Mouse (Mus musculus): ENCODE results near the gene Cript. TPM values are rescaled to one million over a fixed set of nuclear protein-coding genes. Genes with fewer than 3 reads are reported as not detected.

The Cript gene
- total and polyA plus RNA-seq, 3 experiments = 18.4 to 43.1 (median 34.8) TPM

GRCm38 (mm10) chr17:87044796-87045195 is 19.4 kb downstream of the Cript start:
- no peak overlapping the region for H3K4me3 ChIP-seq (replicated peaks in 1 of 3; ENCODE audit: low read depth in 2 of 3, low read length in 2 of 3, poor library complexity in 1 of 3)
- no peak for DNase-seq (ENCODE audit: extremely low read depth)
- no peaks in the 10 kb centered on the region for H3K9me3 ChIP-seq (replicated peaks; ENCODE audit: low read length)
- peaks cover 1% of the 10 kb centered on the region for H3K27me3 ChIP-seq (replicated peaks)
- H3K4me1 ChIP-seq (ENCODE audit: control insufficient read depth in 1 of 2, insufficient read depth in 2 of 2) = 0 out of 4 replicates have a peak, but pooled peaks cover 0 to 5% of the 10 kb centered on the region in 2 experiments
- no peak for TF ChIP-seq MAX (IDR thresholded peaks at IDR 0.05; ENCODE audit: low read length)
- TF ChIP-seq ELF1 (IDR thresholded peaks at IDR 0.05; ENCODE audit: low read depth, low read length) = no peak
- no peak for TF ChIP-seq SIN3A (IDR thresholded peaks at IDR 0.05; ENCODE audit: low read length)
- no peak for TF ChIP-seq MEF2A (IDR thresholded peaks at IDR 0.05; ENCODE audit: borderline replicate concordance, low read depth, low read length)
- no peak for TF ChIP-seq EP300 (IDR thresholded peaks at IDR 0.05; ENCODE audit: low read length)
- no peak for TF ChIP-seq CHD2 (IDR thresholded peaks at IDR 0.05; ENCODE audit: low read length)
- no peak for TF ChIP-seq JUND (conservative IDR thresholded peaks at IDR 0.05; ENCODE audit: low read depth, low read length)
- no peak for TF ChIP-seq GABPA (IDR thresholded peaks at IDR 0.05; ENCODE audit: insufficient replicate concordance, low read depth, low read length)
- no peak for TF ChIP-seq ZKSCAN1 (IDR thresholded peaks at IDR 0.05; ENCODE audit: borderline replicate concordance, low read depth, low read length)
- TF ChIP-seq USF1 (IDR thresholded peaks at IDR 0.05; ENCODE audit: low read depth, low read length) = no peak
- no peak for TF ChIP-seq ZC3H11A (IDR thresholded peaks at IDR 0.05; ENCODE audit: low read depth, low read length)
- TF ChIP-seq SMC3 (IDR thresholded peaks at IDR 0.05; ENCODE audit: low read depth, low read length) = no peak
- TF ChIP-seq USF2 (conservative IDR thresholded peaks at IDR 0.05; ENCODE audit: low read depth, low read length) = no peak
- no peak for TF ChIP-seq POLR2A (IDR thresholded peaks at IDR 0.05; ENCODE audit: low read depth, low read length)
- no peak for TF ChIP-seq CHD1 (IDR thresholded peaks at IDR 0.05; ENCODE audit: low read depth, low read length)
- no peak for TF ChIP-seq RAD21 (IDR thresholded peaks at IDR 0.05; ENCODE audit: low read depth, low read length)
- TF ChIP-seq JUN (IDR thresholded peaks at IDR 0.05; ENCODE audit: insufficient read depth, low read depth, low read length) = no peak
- TF ChIP-seq NRF1 (IDR thresholded peaks at IDR 0.05; ENCODE audit: low read depth, low read length) = no peak
- TF ChIP-seq HCFC1 (IDR thresholded peaks at IDR 0.05; ENCODE audit: low read depth, low read length) = no peak
- no peak for TF ChIP-seq MXI1 (IDR thresholded peaks at IDR 0.05; ENCODE audit: low read depth, low read length)
- dilution Hi-C loops (cut with MboI; ENCODE audit: extremely low pct_ligation_motif_present, extremely low pct_unique_long_range_greater_than_20kb, low sequenced_read_pairs) = no loop called here
- no peak overlapping the region for H3K4me2 ChIP-seq (ENCODE audit: insufficient read depth, low read depth, poor library complexity, severe bottlenecking)
- H3K36me3 ChIP-seq (replicated peaks in 1 of 2; ENCODE audit: control insufficient read depth in 1 of 2, insufficient read depth in 1 of 2, low read length in 1 of 2) = no peaks in the 10 kb centered on the region
- H3K9ac ChIP-seq (ENCODE audit: insufficient read depth, low read depth) = no peak overlapping the region
- H3K79me2 ChIP-seq (replicated peaks; ENCODE audit: control insufficient read depth, extremely low read depth, insufficient read depth, poor library complexity, severe bottlenecking) = no peaks in the 10 kb centered on the region
- H3K27ac ChIP-seq (ENCODE audit: insufficient read depth, low read depth) = no peak overlapping the region
- in situ Hi-C loops (cut with MboI; ENCODE audit: low pct_ligation_motif_present, low pct_unique_long_range_greater_than_20kb, low sequenced_read_pairs) = loop anchor here (5.0 to 25.0 kb wide), 2 partner anchors 127 to 557 kb away; partner anchors contain the start of gene Tmem247

GRCm38 (mm10) chr17:87049696-87050095 is 24.3 kb downstream of the Cript start:
- dilution Hi-C loops (cut with MboI; ENCODE audit: extremely low pct_ligation_motif_present, extremely low pct_unique_long_range_greater_than_20kb, low sequenced_read_pairs) = no loop called here

More at GRCm38 (mm10) chr17:87049696-87050095, 24.3 kb downstream of the Cript start:
- DNase-seq (ENCODE audit: extremely low read depth) = no peak
- Histone ChIP-seq H3K27me3 (replicated peaks) (peaks cover 3% of the 10 kb centered on the region), H3K4me1 (ENCODE audit: control insufficient read depth in 1 of 2, insufficient read depth in 2 of 2) (peaks cover 0 to 14% of the 10 kb centered on the region in 2 experiments; a peak in 2 of 4 replicates), H3K36me3 (replicated peaks in 1 of 2; ENCODE audit: control insufficient read depth in 1 of 2, insufficient read depth in 1 of 2, low read length in 1 of 2) (no peaks in the 10 kb centered on the region), H3K4me2 (ENCODE audit: insufficient read depth, low read depth, poor library complexity, severe bottlenecking) (no peak overlapping the region), H3K79me2 (replicated peaks; ENCODE audit: control insufficient read depth, extremely low read depth, insufficient read depth, poor library complexity, severe bottlenecking) (no peaks in the 10 kb centered on the region), H3K4me3 (replicated peaks in 1 of 3; ENCODE audit: low read depth in 2 of 3, low read length in 2 of 3, poor library complexity in 1 of 3) (no peak overlapping the region), H3K9ac (ENCODE audit: insufficient read depth, low read depth) (no peak overlapping the region), H3K27ac (ENCODE audit: insufficient read depth, low read depth) (no peak overlapping the region), H3K9me3 (replicated peaks; ENCODE audit: low read length) (no peaks in the 10 kb centered on the region)
- TF ChIP-seq MYC (IDR thresholded peaks at IDR 0.05; ENCODE audit: low read depth, low read length) (no peak), JUND (conservative IDR thresholded peaks at IDR 0.05; ENCODE audit: low read depth, low read length) (no peak), ZMIZ1 (IDR thresholded peaks at IDR 0.05; ENCODE audit: low read depth, low read length) (no peak), ELF1 (IDR thresholded peaks at IDR 0.05; ENCODE audit: low read depth, low read length) (no peak), USF1 (IDR thresholded peaks at IDR 0.05; ENCODE audit: low read depth, low read length) (no peak), ZNF384 (IDR thresholded peaks at IDR 0.05; ENCODE audit: low read depth, low read length) (no peak), SIN3A (IDR thresholded peaks at IDR 0.05; ENCODE audit: low read length) (no peak), MEF2A (IDR thresholded peaks at IDR 0.05; ENCODE audit: borderline replicate concordance, low read depth, low read length) (no peak), POLR2A (IDR thresholded peaks at IDR 0.05; ENCODE audit: low read depth, low read length) (no peak), MAZ (IDR thresholded peaks at IDR 0.05; ENCODE audit: low read depth, low read length) (no peak), MAX (IDR thresholded peaks at IDR 0.05; ENCODE audit: low read length) (no peak), CTCF (conservative IDR thresholded peaks at IDR 0.05 in 1 of 2, IDR thresholded peaks at IDR 0.05 in 1 of 2; ENCODE audit: low read depth in 2 of 2, low read length in 2 of 2) (no peak), ETS1 (conservative IDR thresholded peaks at IDR 0.05; ENCODE audit: low read depth, low read length) (no peak), JUN (IDR thresholded peaks at IDR 0.05; ENCODE audit: insufficient read depth, low read depth, low read length) (no peak), TCF12 (IDR thresholded peaks at IDR 0.05; ENCODE audit: low read depth, low read length) (no peak), ZKSCAN1 (IDR thresholded peaks at IDR 0.05; ENCODE audit: borderline replicate concordance, low read depth, low read length) (no peak)
- in situ Hi-C loops (cut with MboI; ENCODE audit: low pct_ligation_motif_present, low pct_unique_long_range_greater_than_20kb, low sequenced_read_pairs) = loop anchor here (5.0 to 25.0 kb wide), 2 partner anchors 203 to 562 kb away; no protein-coding TSS in a partner anchor
